Mouse (Mus musculus) G1E (cell line): ENCODE data around the gene Pex5l.

ENCODE experiments used
- CTCF ChIP-seq: IDR thresholded peaks from 2 replicates; pipeline ENCODE4 v1.5.1; 2012; ENCODE audit warnings: low read depth, low read length, inconsistent platforms, mixed read lengths
- GATA1 ChIP-seq: IDR thresholded peaks from 2 replicates; pipeline ENCODE4 v1.6.1; 2012; ENCODE audit warnings: borderline replicate concordance, low read length, inconsistent platforms, mixed read lengths
- GATA2 ChIP-seq: IDR thresholded peaks from 2 replicates; pipeline ENCODE4 v1.6.1; 2012; ENCODE audit warnings: low read depth, low read length, inconsistent platforms, borderline replicate concordance
- POLR2AphosphoS5 ChIP-seq: IDR thresholded peaks from 2 replicates; pipeline ENCODE4 v1.6.1; 2012; ENCODE audit warnings: low read depth, low read length, inconsistent platforms; ENCODE audit not compliant: insufficient replicate concordance
- TAL1 ChIP-seq: conservative IDR thresholded peaks from 2 replicates; pipeline ENCODE4 v1.6.1; 2012; ENCODE audit warnings: low read depth, low read length, inconsistent platforms, mixed read lengths

GRCm38 (mm10) chr3:32939802-32940501 is 203.1 kb downstream of the Pex5l start:
- TF ChIP-seq GATA1 (no peak), TAL1 (no peak), CTCF (no peak), POLR2AphosphoS5 (no peak), GATA2 (no peak)
